Mouse (Mus musculus): ENCODE data around the gene Atad3a. TPM values are rescaled to one million over a fixed set of nuclear protein-coding genes. Genes with fewer than 3 reads are reported as not detected.

Atad3a gene
- total and polyA plus RNA-seq, 3 experiments, result 220 to 232 TPM; not detected in 1

GRCm38 (mm10) chr4:155771706-155772105, 10.8 kb upstream of the Atad3a start:
- Histone ChIP-seq H3K27ac (ENCODE audit: control insufficient read depth, low read depth, low read length) (no peak overlapping the region), H3K27me3 (ENCODE audit: control insufficient read depth in 1 of 2, insufficient read depth in 2 of 2, low read length in 2 of 2) (no peaks in the 10 kb centered on the region), H3K36me3 (ENCODE audit: control insufficient read depth in 1 of 2, insufficient read depth in 2 of 2, low read length in 2 of 2) (peaks cover 0 to 2% of the 10 kb centered on the region in 2 experiments; a peak in 2 of 4 replicates), H3K4me1 (ENCODE audit: control insufficient read depth in 1 of 2, insufficient read depth in 2 of 2, low read length in 2 of 2) (peaks cover 0 to 26% of the 10 kb centered on the region in 2 experiments; a peak in 2 of 4 replicates), H3K79me2 (ENCODE audit: control insufficient read depth, insufficient read depth, low read length, poor library complexity) (peaks cover 3% of the 10 kb centered on the region; the same call in 1 of the 2 replicates), H3K9ac (ENCODE audit: control insufficient read depth, low read depth, low read length, poor library complexity, severe bottlenecking) (no peak overlapping the region), H3K4me3 (ENCODE audit: control insufficient read depth in 1 of 2, insufficient read depth in 1 of 2, low read depth in 2 of 2, low read length in 2 of 2) (no peak overlapping the region), H3K9me3 (replicated peaks; ENCODE audit: insufficient read depth, low read length) (no peaks in the 10 kb centered on the region)
- TF ChIP-seq USF1 (IDR thresholded peaks at IDR 0.05; ENCODE audit: low read depth, low read length) (no peak), TBP (IDR thresholded peaks at IDR 0.05; ENCODE audit: low read depth, low read length) (no peak)
- DNase-seq (ENCODE audit: low read depth, low spot score), result no peak

GRCm38 (mm10) chr4:155770626-155771025, 9.7 kb upstream of the Atad3a start:
- Histone ChIP-seq H3K27me3 (ENCODE audit: control insufficient read depth in 1 of 2, insufficient read depth in 2 of 2, low read length in 2 of 2) (no peaks in the 10 kb centered on the region), H3K79me2 (ENCODE audit: control insufficient read depth, insufficient read depth, low read length, poor library complexity) (peaks cover 3% of the 10 kb centered on the region; the same call in 1 of the 2 replicates), H3K36me3 (ENCODE audit: control insufficient read depth in 1 of 2, insufficient read depth in 2 of 2, low read length in 2 of 2) (peaks cover 0 to 2% of the 10 kb centered on the region in 2 experiments; a peak in 1 of 4 replicates), H3K9me3 (replicated peaks; ENCODE audit: insufficient read depth, low read length) (no peaks in the 10 kb centered on the region), H3K27ac (ENCODE audit: control insufficient read depth, low read depth, low read length) (no peak overlapping the region), H3K4me3 (ENCODE audit: control insufficient read depth in 1 of 2, insufficient read depth in 1 of 2, low read depth in 2 of 2, low read length in 2 of 2) (peak overlapping the region in 1 of 2 experiments; percentile 84; a peak in 1 of 4 replicates), H3K9ac (ENCODE audit: control insufficient read depth, low read depth, low read length, poor library complexity, severe bottlenecking) (peak overlapping the region; percentile 97), H3K4me1 (ENCODE audit: control insufficient read depth in 1 of 2, insufficient read depth in 2 of 2, low read length in 2 of 2) (peaks cover 0 to 17% of the 10 kb centered on the region in 2 experiments; a peak in 2 of 4 replicates)
- TF ChIP-seq ETS1 (IDR thresholded peaks at IDR 0.05; ENCODE audit: low read depth, low read length) (no peak), POLR2AphosphoS5 (IDR thresholded peaks at IDR 0.05; ENCODE audit: borderline replicate concordance, low read depth, low read length) (no peak), CHD1 (IDR thresholded peaks at IDR 0.05; ENCODE audit: low read depth, low read length) (no peak), UBTF (IDR thresholded peaks at IDR 0.05; ENCODE audit: borderline replicate concordance, insufficient read depth, low read depth, low read length) (no peak), BHLHE40 (IDR thresholded peaks at IDR 0.05; ENCODE audit: borderline replicate concordance, low read depth, low read length) (no peak), MAX (IDR thresholded peaks at IDR 0.05; ENCODE audit: low read length) (no peak), POLR2A (IDR thresholded peaks at IDR 0.05; ENCODE audit: control insufficient read depth in 1 of 2, insufficient read depth in 1 of 2, low read depth in 1 of 2, low read length in 2 of 2, poor library complexity in 1 of 2) (no peak), MYB (IDR thresholded peaks at IDR 0.05; ENCODE audit: low read depth, low read length) (no peak), NRF1 (IDR thresholded peaks at IDR 0.05; ENCODE audit: insufficient read depth, low read depth, low read length, poor library complexity, severe bottlenecking) (no peak), POLR2AphosphoS2 (IDR thresholded peaks at IDR 0.05; ENCODE audit: low read length) (no peak), ZNF384 (IDR thresholded peaks at IDR 0.05; ENCODE audit: low read depth, low read length) (no peak), MXI1 (IDR thresholded peaks at IDR 0.05; ENCODE audit: low read depth, low read length) (no peak), NELFE (IDR thresholded peaks at IDR 0.05; ENCODE audit: low read depth, low read length) (no peak), TCF12 (IDR thresholded peaks at IDR 0.05; ENCODE audit: low read depth, low read length) (no peak), RAD21 (IDR thresholded peaks at IDR 0.05; ENCODE audit: low read depth, low read length) (no peak), ZKSCAN1 (IDR thresholded peaks at IDR 0.05; ENCODE audit: low read depth, low read length) (no peak), EP300 (IDR thresholded peaks at IDR 0.05; ENCODE audit: low read depth in 1 of 2, low read length in 2 of 2) (no peak)
- no peak for DNase-seq (ENCODE audit: low read depth, low spot score)

Measured in MEL (cell line).